Mouse (Mus musculus): ENCODE measurements around the gene Iqcj.

DNA sequence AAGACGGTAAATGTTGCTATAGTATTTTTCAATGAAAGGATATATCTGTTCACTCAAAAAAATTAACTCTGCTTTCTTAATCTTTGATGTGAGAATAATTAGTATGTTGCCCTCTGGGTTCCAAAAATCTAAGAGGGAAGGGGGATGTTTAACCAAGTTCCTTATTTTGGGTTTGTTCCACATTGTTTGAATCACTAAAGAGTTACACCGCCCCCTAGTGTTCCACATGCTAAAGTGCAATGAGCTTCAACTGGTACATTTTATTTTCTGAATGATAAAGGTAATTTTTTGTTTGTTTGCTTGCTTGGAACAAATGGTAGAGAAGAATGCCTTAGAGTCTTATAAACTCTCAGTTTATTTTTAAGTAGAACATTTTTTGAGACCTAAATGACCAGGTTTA is 161.5 kb downstream of the Iqcj start:
- no peak for TF ChIP-seq ZNF384 (IDR thresholded peaks at IDR 0.05; ENCODE audit: low read depth, low read length)
- no peak for TF ChIP-seq HCFC1 (IDR thresholded peaks at IDR 0.05; ENCODE audit: borderline replicate concordance, insufficient read depth, low read length)
- TF ChIP-seq ZC3H11A (IDR thresholded peaks at IDR 0.05; ENCODE audit: borderline replicate concordance, low read depth, low read length): peak; percentile 74
- no peak for TF ChIP-seq CHD2 (IDR thresholded peaks at IDR 0.05; ENCODE audit: low read depth, low read length)
